ENCODE assay signal across 34 mouse cellular contexts in the genomic region with DNA sequence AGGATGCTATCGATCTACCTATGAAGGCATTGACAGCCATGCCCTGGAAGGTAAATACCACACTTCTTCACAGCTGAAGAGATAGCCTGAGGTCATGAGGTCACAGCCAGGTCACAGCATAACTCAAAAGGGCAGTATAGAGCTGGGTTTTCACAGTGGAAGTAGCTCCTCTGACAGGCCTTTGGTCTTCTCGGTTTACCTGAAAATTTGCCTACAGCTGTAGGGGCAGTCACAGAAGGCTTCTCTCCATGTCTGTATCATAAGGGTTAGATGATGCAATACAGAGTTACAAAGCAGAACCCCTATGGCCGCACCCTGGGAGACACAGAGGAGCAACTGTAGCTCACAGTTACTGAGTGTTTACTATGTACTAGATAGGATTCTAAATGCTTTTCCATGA.
"Had no signal": no experiment of that assay in that cellular context is flagged by ENCODE, and none has a peak within 500 bp of the region (broad histone marks: within the 10 kb centered on the region; RNA-seq: fewer than 3 reads in every experiment).

No protein-coding gene starts in this region.

- H3K4me1 ChIP-seq: hindbrain, embryonic 12.5 days; kidney, embryonic 15.5 days had no signal

- H3K4me3 ChIP-seq: heart, embryonic 10.5 days; heart, embryonic 12.5 days; heart, embryonic 13.5 days; heart, embryonic 15.5 days; hindbrain, embryonic 10.5 days; hindbrain, embryonic 12.5 days; hindbrain, embryonic 13.5 days; hindbrain, embryonic 15.5 days; intestine, embryonic 15.5 days; kidney, embryonic 15.5 days; layer of hippocampus, adult 2 months had no signal

- H3K27me3 ChIP-seq: heart, embryonic 12.5 days; heart, embryonic 13.5 days; heart, embryonic 15.5 days; hindbrain, embryonic 12.5 days; hindbrain, embryonic 13.5 days; hindbrain, embryonic 15.5 days; intestine, embryonic 15.5 days; kidney, embryonic 15.5 days had no signal

- ATAC-seq: hindbrain, embryonic 16.5 days; hindbrain, postnatal 0 days; inflammation-experienced regulatory T-cells, adult 6 months; intestine, embryonic 15.5 days; intestine, embryonic 16.5 days; intestine, postnatal 0 days had no signal

- H3K9me3 ChIP-seq: heart, embryonic 10.5 days; heart, embryonic 12.5 days; heart, embryonic 13.5 days; heart, embryonic 15.5 days; hindbrain, embryonic 10.5 days; hindbrain, embryonic 12.5 days; hindbrain, embryonic 13.5 days; hindbrain, embryonic 15.5 days; intestine, embryonic 15.5 days; kidney, embryonic 15.5 days had no signal

- H3K4me2 ChIP-seq: heart, embryonic 11.5 days; heart, embryonic 12.5 days; heart, embryonic 13.5 days; heart, embryonic 15.5 days; hindbrain, embryonic 12.5 days; hindbrain, embryonic 13.5 days; hindbrain, embryonic 14.5 days; hindbrain, embryonic 15.5 days; intestine, embryonic 15.5 days; kidney, embryonic 15.5 days had no signal

- DNase-seq: heart, postnatal 10 days; heart, postnatal 14 days; heart, postnatal 36 days; heart, postnatal 4 days; kidney, adult 11 months; kidney, adult 18-20 months; kidney, adult 2 months; kidney, adult 8-10 months; kidney, adult 9 months; kidney, postnatal 10 days; kidney, postnatal 14 days; kidney, postnatal 36 days; kidney, postnatal 4 days; layer of hippocampus, adult 9-11 months; layer of hippocampus, postnatal 36 days had no signal

- H3K36me3 ChIP-seq: heart, embryonic 10.5 days; heart, embryonic 12.5 days; heart, embryonic 15.5 days; hindbrain, embryonic 10.5 days; hindbrain, embryonic 12.5 days; hindbrain, embryonic 15.5 days; intestine, embryonic 15.5 days; kidney, embryonic 15.5 days had no signal

- H3K9ac ChIP-seq: heart, embryonic 12.5 days; heart, embryonic 13.5 days; heart, embryonic 15.5 days; hindbrain, embryonic 12.5 days; hindbrain, embryonic 13.5 days; hindbrain, embryonic 14.5 days; hindbrain, embryonic 15.5 days; intestine, embryonic 15.5 days; kidney, embryonic 15.5 days had no signal

- H3K27ac ChIP-seq: heart, embryonic 10.5 days; heart, embryonic 13.5 days; heart, embryonic 15.5 days; hindbrain, embryonic 10.5 days; hindbrain, embryonic 12.5 days; hindbrain, embryonic 13.5 days; hindbrain, embryonic 14.5 days; hindbrain, embryonic 15.5 days; hindbrain, postnatal 0 days; intestine, embryonic 15.5 days; kidney, embryonic 15.5 days; kidney, postnatal 0 days; layer of hippocampus, adult 2 months had no signal
